ENCODE assay signal across 8 mouse cellular contexts in the genomic region with DNA sequence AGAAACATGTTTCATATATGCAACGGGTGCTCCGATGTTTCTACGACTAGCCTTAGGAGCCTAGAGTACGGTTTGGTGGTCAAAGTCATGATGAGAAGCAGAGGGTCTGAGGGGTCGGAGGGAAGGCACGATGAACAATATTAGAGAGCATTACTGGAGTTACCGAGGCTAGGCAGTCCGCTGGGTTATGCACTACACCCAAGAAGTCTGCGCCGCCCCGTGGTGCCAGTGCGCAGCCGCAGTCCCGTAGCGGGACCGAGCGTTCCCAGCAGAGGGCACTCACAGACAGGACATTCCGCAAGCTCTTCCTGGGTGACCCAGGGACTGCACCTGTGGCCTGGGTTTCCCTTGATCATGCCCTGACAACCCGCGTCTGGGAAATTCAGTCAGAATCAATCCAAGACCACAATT. TPM values are rescaled to one million over a fixed set of nuclear protein-coding genes. Genes with fewer than 3 reads are reported as not detected.
A peak's percentile ranks its signal among the peaks of the same experiment; 100 is the strongest.
DNase-seq lines count a peak whose midpoint lies in the region; ATAC-seq lines count a peak whose summit lies in the region.

No protein-coding gene starts in this region.

- H3K27me3 ChIP-seq in forebrain, embryonic 14.5 days (replicated peaks; ENCODE audit: control insufficient read depth, insufficient read depth, low read length), result no peaks in the 10 kb centered on the region
- H3K27me3 ChIP-seq in neural tube, embryonic 15.5 days (replicated peaks), result no peaks in the 10 kb centered on the region

- H3K4me1 ChIP-seq in forebrain, embryonic 14.5 days (ENCODE audit: control insufficient read depth, insufficient read depth, low read length), result no peaks in the 10 kb centered on the region
- H3K4me1 ChIP-seq in neural tube, embryonic 15.5 days, result peaks cover 5% of the 10 kb centered on the region

- peak overlapping the region; percentile 69 for H3K9ac ChIP-seq in forebrain, embryonic 14.5 days (ENCODE audit: low read length)
- peak overlapping the region; percentile 53 for H3K9ac ChIP-seq in neural tube, embryonic 15.5 days (replicated peaks)

- no peaks in the 10 kb centered on the region for H3K9me3 ChIP-seq in forebrain, embryonic 14.5 days (replicated peaks; ENCODE audit: control insufficient read depth, low read length)
- no peaks in the 10 kb centered on the region for H3K9me3 ChIP-seq in neural tube, embryonic 15.5 days (replicated peaks)

- H3K27ac ChIP-seq in forebrain, embryonic 14.5 days (ENCODE audit: low read depth, low read length), result peak overlapping the region; percentile 83
- H3K27ac ChIP-seq in neural tube, embryonic 15.5 days (replicated peaks), result peak overlapping the region; percentile 87

- no peaks in the 10 kb centered on the region for H3K36me3 ChIP-seq in forebrain, embryonic 14.5 days (ENCODE audit: control insufficient read depth, insufficient read depth, low read length)
- H3K36me3 ChIP-seq in neural tube, embryonic 15.5 days, result no peaks in the 10 kb centered on the region

- ATAC-seq in forebrain, embryonic 14.5 days, result peak; percentile 98
- peak; percentile 97 for ATAC-seq in neural tube, embryonic 15.5 days (ENCODE audit: low FRiP score)

- intact Hi-C loops in heart, postnatal 14 days (cut with DNase I), result loop anchor here (1.0 to 5.0 kb wide), 3 partner anchors 57 to 468 kb away; partner anchors contain the start of gene Swap70

- peak overlapping the region; percentile 75 for H3K4me2 ChIP-seq in forebrain, embryonic 14.5 days (ENCODE audit: low read length)
- H3K4me2 ChIP-seq in neural tube, embryonic 15.5 days, result peak overlapping the region; percentile 92

- under 1% methylated on average over 20 of the region's 20 CpGs for WGBS in forebrain, embryonic 14.5 days
- WGBS in neural tube, embryonic 15.5 days, result under 1% methylated on average over 20 of the region's 20 CpGs

- H3K4me3 ChIP-seq in forebrain, embryonic 14.5 days (ENCODE audit: low read depth, low read length), result peak overlapping the region; percentile 45
- peak overlapping the region; percentile 46 for H3K4me3 ChIP-seq in neural tube, embryonic 15.5 days (replicated peaks)

- DNase-seq in ES-CJ7 (ENCODE audit: low read depth, low spot score), result peak; percentile 97
- DNase-seq in cerebellum, adult 11 months, result peak; percentile 87
- DNase-seq in forebrain, embryonic 14.5 days (ENCODE audit: low spot score), result peak; percentile 95
- peak; percentile 95 to 96 for DNase-seq in heart, postnatal 14 days
- DNase-seq in layer of hippocampus, adult 11-12 months (ENCODE audit: low spot score), result peak; percentile 93
- DNase-seq in lung, adult 18-20 months, result peak; percentile 94 to 96
- DNase-seq in testis, postnatal 14 days (ENCODE audit: low spot score), result peak; percentile 87

RNA-seq across cellular contexts. Expression of gene Wee1, which starts 42.9 kb away (rescaled TPM):
- polyA plus RNA-seq in forebrain, embryonic 14.5 days (2014; fragmentation: Nextera tagmentation; extraction: Ambion mirVana), result 11.7 and 13.3 TPM in 2 replicates
- total RNA-seq in heart, postnatal 14 days (2021), result 10 to 100 TPM; 15.5 to 17.9 TPM
- 5.4 and 8.6 TPM in 2 replicates for polyA plus RNA-seq in neural tube, embryonic 15.5 days (2015; fragmentation: Nextera tagmentation; extraction: Ambion mirVana)

RNA-seq across cellular contexts. Expression of gene Swap70, which starts 56.8 kb away (rescaled TPM):
- polyA plus RNA-seq in forebrain, embryonic 14.5 days (2014; fragmentation: Nextera tagmentation; extraction: Ambion mirVana), result 8.6 and 10.7 TPM in 2 replicates
- 10 to 100 TPM; 16.0 to 17.3 TPM for total RNA-seq in heart, postnatal 14 days (2021)
- 11.9 and 17.2 TPM in 2 replicates for polyA plus RNA-seq in neural tube, embryonic 15.5 days (2015; fragmentation: Nextera tagmentation; extraction: Ambion mirVana)

Comparison
In these comparisons a context has a peak if more than half of its experiments do, and no peak if none do; other contexts are left out.
1. Peak in every context shown above with its lines: DNase-seq, ATAC-seq, H3K4me3 ChIP-seq and H3K27ac ChIP-seq.